In genomic region chr11:84886236-84886635, GRCm38 (mm10) we compare ENCODE assay signal across 26 mouse cellular contexts. TPM values are rescaled to one million over a fixed set of nuclear protein-coding genes. Genes with fewer than 3 reads are reported as not detected.
DNase-seq lines count a peak whose midpoint lies in the region; ATAC-seq and TF ChIP-seq lines count a peak whose summit lies in the region.
"Had no signal": no experiment of that assay in that cellular context is flagged by ENCODE, and none has a peak within 500 bp of the region (broad histone marks: within the 10 kb centered on the region; RNA-seq: fewer than 3 reads in every experiment).

No protein-coding gene starts in this region.

- H3K9me3 ChIP-seq in kidney, postnatal 0 days (replicated peaks; ENCODE audit: low read length): no peaks in the 10 kb centered on the region
- H3K9me3 ChIP-seq: heart, embryonic 13.5 days; neural tube, embryonic 12.5 days had no signal

- H3K4me1 ChIP-seq in kidney, postnatal 0 days (replicated peaks; ENCODE audit: insufficient read depth, low read length): no peaks in the 10 kb centered on the region; the same call in 1 of the 2 replicates

- no peak for TF ChIP-seq CTCF in kidney, postnatal 0 days (IDR thresholded peaks at IDR 0.05; ENCODE audit: low read depth)

- WGBS in kidney, postnatal 0 days: 81% methylated on average over 5 of the region's 5 CpGs

- H3K4me3 ChIP-seq in kidney, postnatal 0 days (replicated peaks; ENCODE audit: low read depth, low read length): no peak overlapping the region
- H3K4me3 ChIP-seq: erythroblast, embryonic 14.5 days; gastrocnemius, adult 2 months; heart, embryonic 13.5 days; myocyte; neural tube, embryonic 12.5 days had no signal

- ATAC-seq in kidney, postnatal 0 days (replicated peaks; ENCODE audit: low FRiP score, low read depth): no peak
- ATAC-seq: forebrain, embryonic 16.5 days; hindbrain, embryonic 16.5 days had no signal

- H3K36me3 ChIP-seq in kidney, postnatal 0 days (ENCODE audit: insufficient read depth, low read length): peaks cover 8% of the 10 kb centered on the region; the same call in 1 of the 2 replicates

- H3K27ac ChIP-seq in kidney, postnatal 0 days: peak overlapping the region; percentile 15; the same call in 1 of the 2 replicates
- H3K27ac ChIP-seq: gastrocnemius, adult 2 months; heart, embryonic 13.5 days; liver, embryonic 14.5 days; neural tube, embryonic 12.5 days; stomach, postnatal 0 days had no signal

- peak; percentile 37 for DNase-seq in kidney, adult 18-20 months
- DNase-seq in kidney, postnatal 10 days: no peak
- peak; percentile 19 for DNase-seq in urinary bladder, adult 2 months (ENCODE audit: low spot score)
- no peak for DNase-seq in urinary bladder, postnatal 4 days (ENCODE audit: low spot score in 2 of 2)
- no peak for DNase-seq in kidney, postnatal 0 days (ENCODE audit: low spot score)
- no peak for DNase-seq in cerebellum, adult 18-20 months
- no peak for DNase-seq in Muller cell, postnatal 12 days (ENCODE audit: inconsistent ontology term)
- no peak for DNase-seq in gastrocnemius, adult 8-10 months (ENCODE audit: low spot score in 2 of 2)
- DNase-seq: adrenal gland, postnatal 25 days; cerebellum, adult 11-12 months; cerebellum, postnatal 10 days; gastrocnemius, adult 2 months; heart, postnatal 10 days; layer of hippocampus, postnatal 36 days; left cerebral cortex, postnatal 4 days; lung, embryonic 14.5 days; right cerebral cortex, adult 18-20 months had no signal

- H3K4me2 ChIP-seq in kidney, postnatal 0 days (ENCODE audit: low read length): no peak overlapping the region
- H3K4me2 ChIP-seq: heart, embryonic 13.5 days; lung, embryonic 14.5 days; midbrain, embryonic 11.5 days; neural tube, embryonic 12.5 days had no signal

- H3K27me3 ChIP-seq in kidney, postnatal 0 days (ENCODE audit: insufficient read depth, low read length): no peaks in the 10 kb centered on the region
- H3K27me3 ChIP-seq: heart, embryonic 13.5 days; neural tube, embryonic 12.5 days had no signal

- no peak overlapping the region for H3K9ac ChIP-seq in kidney, postnatal 0 days (ENCODE audit: low read depth, low read length)
- H3K9ac ChIP-seq: heart, embryonic 13.5 days; liver, embryonic 14.5 days; lung, embryonic 14.5 days; neural tube, embryonic 12.5 days had no signal

RNA-seq across cellular contexts. Expression of gene Pigw, which starts 6.2 kb away (rescaled TPM):
- polyA plus RNA-seq in urinary bladder, adult 2 months (2012; rRNA removed): 5.7 and 8.2 TPM in 2 replicates
- polyA plus RNA-seq in kidney, postnatal 0 days (2015; fragmentation: Nextera tagmentation; extraction: Ambion mirVana): 2.7 and 2.9 TPM in 2 replicates
- 1 to 10 TPM; 6.0 to 6.9 (median 6.2) TPM for total RNA-seq in gastrocnemius, adult 8-10 months (2022)

RNA-seq across cellular contexts. Expression of gene Myo19, which starts 6.3 kb away (rescaled TPM):
- 14.5 and 17.4 TPM in 2 replicates for polyA plus RNA-seq in urinary bladder, adult 2 months (2012; rRNA removed)
- polyA plus RNA-seq in kidney, postnatal 0 days (2015; fragmentation: Nextera tagmentation; extraction: Ambion mirVana): 12.6 and 13.2 TPM in 2 replicates
- 1 to 10 TPM; 1.2 to 1.9 (median 1.6) TPM for total RNA-seq in gastrocnemius, adult 8-10 months (2022)

RNA-seq across cellular contexts. Expression of gene Ggnbp2, which starts 15.6 kb away (rescaled TPM):
- 85.6 and 91.4 TPM in 2 replicates for polyA plus RNA-seq in urinary bladder, adult 2 months (2012; rRNA removed)
- 56.4 and 57.5 TPM in 2 replicates for polyA plus RNA-seq in kidney, postnatal 0 days (2015; fragmentation: Nextera tagmentation; extraction: Ambion mirVana)
- 10 to 100 TPM; 31.1 to 45.3 (median 33.5) TPM for total RNA-seq in gastrocnemius, adult 8-10 months (2022)

RNA-seq across cellular contexts. Expression of gene Znhit3, which starts 29.9 kb away (rescaled TPM):
- 22.6 and 25.4 TPM in 2 replicates for polyA plus RNA-seq in urinary bladder, adult 2 months (2012; rRNA removed)
- polyA plus RNA-seq in kidney, postnatal 0 days (2015; fragmentation: Nextera tagmentation; extraction: Ambion mirVana): 45.2 and 47.5 TPM in 2 replicates
- total RNA-seq in gastrocnemius, adult 8-10 months (2022): 10 to 100 TPM; 12.3 to 17.5 (median 14.7) TPM

RNA-seq across cellular contexts. Expression of gene Dhrs11, which starts 57.4 kb away (rescaled TPM):
- 13.5 and 15.8 TPM in 2 replicates for polyA plus RNA-seq in urinary bladder, adult 2 months (2012; rRNA removed)
- 13.8 and 16.1 TPM in 2 replicates for polyA plus RNA-seq in kidney, postnatal 0 days (2015; fragmentation: Nextera tagmentation; extraction: Ambion mirVana)
- 10 to 100 TPM; 21.8 to 33.6 (median 26.3) TPM for total RNA-seq in gastrocnemius, adult 8-10 months (2022)

Comparison
In these comparisons a context has a peak if more than half of its experiments do, and no peak if none do; other contexts are left out.
1. DNase-seq: peak in kidney, adult 18-20 months (single experiment) and urinary bladder, adult 2 months (single experiment); none in kidney, postnatal 10 days (single experiment), urinary bladder, postnatal 4 days (0 of 2), kidney, postnatal 0 days (single experiment), cerebellum, adult 18-20 months (0 of 2), Muller cell, postnatal 12 days (single experiment) and gastrocnemius, adult 8-10 months (0 of 2).